Mouse (Mus musculus): ENCODE data around the gene Nphp4.

Nphp4 gene

GRCm38 (mm10) chr4:152568662-152569395 lies 92.3 kb downstream of the Nphp4 start:
- DNase-seq: no peak

- DNase-seq: no peak
Observed at GRCm38 (mm10) chr4:152574266-152574665, 97.8 kb downstream of the Nphp4 start.

- DNase-seq: no peak
Observed at GRCm38 (mm10) chr4:152576826-152577225, 100.3 kb downstream of the Nphp4 start.

- no peak for DNase-seq
Observed at GRCm38 (mm10) chr4:152579956-152580355, 103.5 kb downstream of the Nphp4 start.

GRCm38 (mm10) chr4:152582206-152582605 lies 105.7 kb downstream of the Nphp4 start:
- no peak for DNase-seq

GRCm38 (mm10) chr4:152583616-152584015 lies 107.1 kb downstream of the Nphp4 start:
- no peak for DNase-seq

GRCm38 (mm10) chr4:152585526-152585925 lies 109.0 kb downstream of the Nphp4 start:
- DNase-seq: no peak

- no peak for DNase-seq
Observed at GRCm38 (mm10) chr4:152586175-152586574, 109.7 kb downstream of the Nphp4 start.

GRCm38 (mm10) chr4:152604285-152604684 lies 127.8 kb downstream of the Nphp4 start:
- DNase-seq: no peak

GRCm38 (mm10) chr4:152609196-152609595 lies 132.7 kb downstream of the Nphp4 start:
- DNase-seq: no peak

- DNase-seq: no peak
Observed at GRCm38 (mm10) chr4:152610026-152610425, 133.5 kb downstream of the Nphp4 start.

Data from lung, postnatal 10 days (tissue).